Mouse (Mus musculus) heart, embryonic 16.5 days (tissue): Measurements from ENCODE around the gene Tmc4. TPM values are rescaled to one million over a fixed set of nuclear protein-coding genes. Genes with fewer than 3 reads are reported as not detected.

Experiments
- ATAC-seq: fragments of 200-750 bp; cut with Nextera tagmentation; replicated peaks from 2 replicates; pipeline ENCODE4 v1.8.0; 2017; ENCODE audit warnings: moderate number of reproducible peaks; ENCODE audit not compliant: insufficient read depth, low FRiP score; ENCODE audit errors: extremely low read depth
- H3K27ac ChIP-seq: fragments of 300-500 bp; sonication (generic); 2 replicates; pipeline ENCODE4 v1.5.1; 2014; ENCODE audit warnings: mild to moderate bottlenecking, low read length, control low read depth, moderate library complexity
- H3K27me3 ChIP-seq: fragments of 300-500 bp; sonication (generic); 2 replicates; pipeline ENCODE4 v1.6.1; 2014; ENCODE audit warnings: low read length, mixed read lengths; ENCODE audit not compliant: control insufficient read depth, insufficient read depth
- H3K36me3 ChIP-seq: fragments of 300-500 bp; sonication (generic); 2 replicates; pipeline ENCODE4 v1.6.1; 2014; ENCODE audit not compliant: control insufficient read depth, insufficient read depth
- H3K4me1 ChIP-seq: fragments of 300-500 bp; sonication (generic); 2 replicates; pipeline ENCODE4 v1.6.1; 2014; ENCODE audit warnings: low read length, mixed read lengths; ENCODE audit not compliant: control insufficient read depth, insufficient read depth
- H3K4me2 ChIP-seq: fragments of 300-500 bp; sonication (generic); 2 replicates; pipeline ENCODE4 v1.6.1; 2014; ENCODE audit warnings: low read depth, mild to moderate bottlenecking, control low read depth, low read length
- H3K4me3 ChIP-seq: fragments of 300-500 bp; sonication (generic); 2 replicates; pipeline ENCODE4 v1.5.1; 2014; ENCODE audit warnings: mild to moderate bottlenecking, control low read depth, low read length
- H3K9ac ChIP-seq: fragments of 300-500 bp; sonication (generic); 2 replicates; pipeline ENCODE4 v1.6.1; 2014; ENCODE audit warnings: low read length, control low read depth
- H3K9me3 ChIP-seq: fragments of 300-500 bp; sonication (generic); replicated peaks from 2 replicates; pipeline ENCODE4 v1.6.1; 2016; ENCODE audit warnings: low read length; ENCODE audit not compliant: control insufficient read depth
- WGBS: fragments of 180-500 bp; shearing (Covaris S2); extraction: QIAGEN DNeasy Blood & Tissue Kit; methylation state at CpG from one replicate; pipeline ENCODE4 v1.1.7; 2014; 5-methylcytosine and 5-hydroxymethylcytosine counted together
- microRNA-seq: library from miRNA; unstranded; fragments of <30 nt; microRNA quantifications from one replicate; pipeline ENCODE4, GENCODE M21; 2017
- polyA plus RNA-seq: library from polyadenylated mRNA; unstranded; fragments of >200 nt; fragmentation: Nextera tagmentation; extraction: Ambion mirVana; gene quantifications from 2 replicates; pipeline ENCODE4 v1.2.1, GENCODE M21; 2015

Tmc4 gene
- polyA plus RNA-seq, 1 experiment from 2014 or later: 7.3 TPM

GRCm38 (mm10) chr7:3629543-3630477 is 47.5 kb downstream of the Tmc4 start, which contains the start of the genes Tfpt and Prpf31:
Gene Tfpt (minus strand): TSS chr7:3629929.
Gene Prpf31 (plus strand): TSS chr7:3629985.
- under 1% methylated on average over 47 of the region's 47 CpGs for WGBS
- H3K4me3 ChIP-seq: peak within 1 kb of the TSS; percentile 75
- peaks cover 15% of the 10 kb centered on the region for H3K4me1 ChIP-seq
- peak within 1 kb of the TSS; percentile 78 for H3K9ac ChIP-seq
- H3K36me3 ChIP-seq: peaks cover 10% of the 10 kb centered on the region
- peak within 1 kb of the TSS; percentile 85 for H3K27ac ChIP-seq
- no peaks in the 10 kb centered on the region for H3K9me3 ChIP-seq
- peak within 1 kb of the TSS; percentile 87 for H3K4me2 ChIP-seq
- no peaks in the 10 kb centered on the region for H3K27me3 ChIP-seq
- ATAC-seq: peak; percentile 87

DNA sequence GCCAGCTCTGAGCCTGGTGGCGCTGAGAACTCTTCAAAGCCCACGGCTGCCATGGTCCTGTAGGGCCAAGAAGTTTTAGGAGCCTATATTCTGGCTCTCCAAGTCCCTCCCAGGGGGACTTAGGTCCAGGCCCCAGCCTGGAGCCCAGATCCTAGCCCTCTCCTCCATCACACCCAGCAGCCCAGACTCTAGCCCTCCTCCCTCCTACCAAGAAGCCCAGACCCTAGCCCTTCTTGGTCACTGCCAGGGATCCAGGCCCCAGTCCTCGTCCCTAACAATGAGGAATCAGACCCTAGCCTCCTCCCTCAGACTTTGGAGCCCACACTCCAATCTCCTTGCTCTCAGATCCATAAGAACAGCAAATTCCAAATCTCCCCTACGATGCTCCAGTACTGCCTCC is 48.3 kb downstream of the Tmc4 start:
- WGBS: 26% methylated on average over 4 of the region's 4 CpGs
- H3K27ac ChIP-seq: no peak overlapping the region
- ATAC-seq: no peak
- no peaks in the 10 kb centered on the region for H3K9me3 ChIP-seq
- peaks cover 15% of the 10 kb centered on the region for H3K4me1 ChIP-seq
- peaks cover 13% of the 10 kb centered on the region for H3K36me3 ChIP-seq
- peak overlapping the region; percentile 75 for H3K4me3 ChIP-seq
- peak overlapping the region; percentile 78 for H3K9ac ChIP-seq
- H3K27me3 ChIP-seq: no peaks in the 10 kb centered on the region
- peak overlapping the region; percentile 87 for H3K4me2 ChIP-seq

DNA sequence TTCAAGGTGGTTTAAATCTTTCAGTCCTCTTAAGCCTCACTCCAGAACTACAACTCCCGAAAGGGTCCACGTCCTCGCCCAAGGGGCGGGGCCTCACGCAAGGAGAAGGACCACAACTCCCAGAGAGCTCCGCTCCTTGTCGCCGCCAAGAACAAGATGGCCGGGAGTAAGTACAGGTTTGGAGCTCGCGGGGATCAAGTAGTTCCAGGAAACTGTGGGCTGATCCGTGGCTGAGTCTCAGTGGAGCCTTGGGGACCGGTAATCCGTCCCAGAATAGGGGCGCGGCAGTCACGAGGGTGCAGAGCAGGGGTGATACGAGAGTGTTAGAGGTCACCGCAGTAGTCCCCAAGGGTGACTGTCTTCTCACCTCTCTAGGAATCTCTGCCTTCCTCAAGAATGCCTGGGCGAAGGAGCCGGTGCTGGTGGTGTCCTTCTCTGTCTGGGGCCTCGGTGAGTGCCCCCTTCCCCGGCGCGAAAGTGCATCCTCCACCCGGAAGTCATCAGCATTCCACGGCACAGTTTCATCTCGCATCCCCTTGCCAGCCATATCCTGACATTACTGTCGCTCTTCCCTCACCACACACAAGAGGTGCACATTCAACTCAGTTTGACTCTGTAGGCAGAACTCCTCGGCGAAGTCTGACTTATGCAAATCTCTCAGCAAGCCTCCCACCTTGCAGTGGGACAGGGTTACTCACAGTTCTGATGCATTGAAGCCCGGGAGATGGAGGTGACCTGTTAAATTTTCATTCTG is 59.9 kb downstream of the Tmc4 start, which contains the start of gene Ndufa3:
Ndufa3 (plus strand) TSS at position 132 of the 754 bp plus-strand sequence.
- Histone ChIP-seq H3K36me3 (peaks cover 13% of the 10 kb centered on the region), H3K27me3 (no peaks in the 10 kb centered on the region), H3K27ac (peak within 1 kb of the TSS; percentile 82), H3K4me3 (peak within 1 kb of the TSS; percentile 85), H3K4me1 (peaks cover 5% of the 10 kb centered on the region), H3K4me2 (peak within 1 kb of the TSS; percentile 85), H3K9ac (peak within 1 kb of the TSS; percentile 90), H3K9me3 (no peaks in the 10 kb centered on the region)
- WGBS: under 1% methylated on average over 32 of the region's 32 CpGs
- ATAC-seq: peak; percentile 96

GRCm38 (mm10) chr7:3616389-3617241 is 60.7 kb downstream of the Tmc4 start:
- no peaks in the 10 kb centered on the region for H3K9me3 ChIP-seq
- WGBS: 40% methylated on average over 6 of the region's 6 CpGs
- H3K27ac ChIP-seq: no peak overlapping the region
- peaks cover 5% of the 10 kb centered on the region for H3K4me1 ChIP-seq
- H3K27me3 ChIP-seq: no peaks in the 10 kb centered on the region
- ATAC-seq: no peak
- H3K9ac ChIP-seq: no peak overlapping the region
- H3K36me3 ChIP-seq: peaks cover 13% of the 10 kb centered on the region
- H3K4me2 ChIP-seq: peak overlapping the region; percentile 44
- H3K4me3 ChIP-seq: peak overlapping the region; percentile 85

GRCm38 (mm10) chr7:3616057-3616388 is 61.3 kb downstream of the Tmc4 start, which contains the start of gene Oscar:
Gene Oscar (minus strand): TSS chr7:3616157.
- H3K9me3 ChIP-seq: no peaks in the 10 kb centered on the region

More at GRCm38 (mm10) chr7:3616057-3616388, 61.3 kb downstream of the Tmc4 start, which contains the start of gene Oscar:
- H3K4me1 ChIP-seq: peaks cover 5% of the 10 kb centered on the region
- no peak for ATAC-seq
- H3K4me3 ChIP-seq: peak within 1 kb of the TSS; percentile 85
- H3K9ac ChIP-seq: no peak within 1 kb of the TSS
- H3K27ac ChIP-seq: no peak within 1 kb of the TSS
- peak within 1 kb of the TSS; percentile 44 for H3K4me2 ChIP-seq
- no peaks in the 10 kb centered on the region for H3K27me3 ChIP-seq
- H3K36me3 ChIP-seq: peaks cover 13% of the 10 kb centered on the region
- 79% methylated on average over 4 of the region's 4 CpGs for WGBS

Small RNA genes lying within 50 kb of the gene (microRNA-seq; reads per million reads assigned to microRNA genes)
- 0.59 reads per million for gene Mir3572

Other genes with a start within 250 kb of the Tmc4 start
- not detected in 2 replicates for gene Tarm1, start 174.9 kb downstream of the Tmc4 start, polyA plus RNA-seq
- gene Oscar, start 61.4 kb downstream of the Tmc4 start, polyA plus RNA-seq: 0.27 TPM in 1 of 2 replicates, not detected in the other
- 644 and 753 TPM in 2 replicates for gene Ndufa3, start 60.2 kb downstream of the Tmc4 start, polyA plus RNA-seq
- 15.6 and 17.0 TPM in 2 replicates for gene Tfpt, start 47.6 kb downstream of the Tmc4 start, polyA plus RNA-seq
- gene Prpf31, start 47.6 kb downstream of the Tmc4 start, polyA plus RNA-seq: 60.8 and 62.2 TPM in 2 replicates
- 29.9 and 32.9 TPM in 2 replicates for gene Cnot3, start 32.3 kb downstream of the Tmc4 start, polyA plus RNA-seq
- gene Leng1, start 11.7 kb downstream of the Tmc4 start, polyA plus RNA-seq: 20.5 and 22.3 TPM in 2 replicates
- 207 and 237 TPM in 2 replicates for gene Tsen34, start 15.3 kb upstream of the Tmc4 start, polyA plus RNA-seq
- 35.8 and 37.8 TPM in 2 replicates for gene Mboat7, start 16.0 kb upstream of the Tmc4 start, polyA plus RNA-seq
- 814 and 845 TPM in 2 replicates for gene Rps9, start 26.4 kb upstream of the Tmc4 start, polyA plus RNA-seq
- 0.76 and 1.3 TPM in 2 replicates for gene Pirb, start 42.8 kb upstream of the Tmc4 start, polyA plus RNA-seq
- not detected in 2 replicates for gene Gm15448, start 148.1 kb upstream of the Tmc4 start, polyA plus RNA-seq
- gene Pira2, start 167.5 kb upstream of the Tmc4 start, polyA plus RNA-seq: 0.30 and 0.32 TPM in 2 replicates
- gene Gm14548, start 220.6 kb upstream of the Tmc4 start, polyA plus RNA-seq: 0.24 and 0.28 TPM in 2 replicates
- gene Lilra6, start 237.9 kb upstream of the Tmc4 start, polyA plus RNA-seq: 0.24 and 0.33 TPM in 2 replicates